Mouse (Mus musculus) erythroblast, embryonic 14.5 days (primary cell): Measurements from ENCODE around the gene Srsf4.

Experiments
- GATA1 ChIP-seq: IDR thresholded peaks from 2 replicates; pipeline ENCODE4 v1.6.1; 2012; ENCODE audit warnings: low read length, inconsistent platforms, mixed read lengths
- TAL1 ChIP-seq: IDR thresholded peaks from 3 replicates; pipeline ENCODE4 v1.6.1; 2012; ENCODE audit warnings: low read length, inconsistent platforms, mixed read lengths

DNA sequence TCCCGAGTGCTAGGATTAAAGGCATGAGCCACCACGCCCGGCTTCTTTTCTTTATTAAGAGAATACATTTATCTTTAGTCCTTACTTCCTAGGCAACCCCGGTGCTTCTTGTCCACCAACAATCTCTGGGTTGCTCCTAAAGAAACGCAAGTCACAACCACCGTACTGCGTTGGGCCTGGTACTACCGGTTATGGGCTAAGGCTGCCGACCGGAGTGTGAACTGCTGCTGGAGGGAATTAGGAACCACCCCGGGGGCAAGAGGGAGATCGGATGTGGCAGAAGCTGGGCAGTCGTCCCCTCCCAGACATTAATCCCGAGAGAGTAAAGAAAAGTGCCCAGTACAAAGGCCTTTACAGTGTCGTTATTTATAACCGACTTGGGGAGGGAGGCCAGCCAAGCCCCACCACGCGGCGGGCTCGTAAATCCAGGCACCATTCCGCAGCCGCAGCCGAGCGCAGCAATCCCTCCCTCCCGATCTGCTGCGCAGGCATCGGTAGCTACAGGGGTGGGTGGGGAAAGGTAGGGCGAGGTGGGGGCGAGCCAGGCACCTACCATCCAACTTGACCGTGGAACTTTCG lies 41.6 kb downstream of the Srsf4 start:
- TF ChIP-seq TAL1 (no peak), GATA1 (no peak)
